Comparison of ENCODE assay signal across 14 mouse cellular contexts in the genomic region with DNA sequence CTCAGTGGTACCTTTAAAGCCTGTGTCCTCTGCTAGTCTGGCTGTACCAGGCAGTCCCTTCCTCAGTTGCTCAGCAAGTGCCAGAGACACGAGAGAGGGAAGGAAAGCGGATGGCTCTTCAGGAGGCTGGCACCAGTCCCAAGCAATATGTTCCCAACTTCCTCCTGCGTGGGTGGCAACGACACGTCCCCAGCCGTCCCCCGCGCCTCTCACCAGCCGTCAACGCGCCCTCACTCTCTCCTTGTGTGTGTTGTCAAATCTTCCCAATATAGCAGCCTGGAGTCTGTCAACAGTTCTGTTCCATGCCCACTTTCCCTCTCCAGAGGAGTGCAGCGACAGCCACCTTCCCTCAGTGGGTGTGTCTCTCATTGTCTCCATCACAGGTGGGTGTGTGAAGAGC.
DNase-seq lines count a peak whose midpoint lies in the region; ATAC-seq lines count a peak whose summit lies in the region.
"Had no signal": no experiment of that assay in that cellular context is flagged by ENCODE, and none has a peak within 500 bp of the region (broad histone marks: within the 10 kb centered on the region; RNA-seq: fewer than 3 reads in every experiment).

No protein-coding gene starts in this region.

- no peak overlapping the region for H3K4me3 ChIP-seq in heart, embryonic 12.5 days
- H3K4me3 ChIP-seq in hindbrain, embryonic 11.5 days (ENCODE audit: low read depth, low read length) = no peak overlapping the region
- H3K4me3 ChIP-seq: hindbrain, embryonic 10.5 days; myocyte; stomach, embryonic 15.5 days had no signal

- H3K4me2 ChIP-seq in heart, embryonic 12.5 days = no peak overlapping the region
- H3K4me2 ChIP-seq in hindbrain, embryonic 11.5 days (replicated peaks; ENCODE audit: low read depth, low read length) = no peak overlapping the region
- H3K4me2 ChIP-seq: liver, embryonic 11.5 days; stomach, embryonic 15.5 days had no signal

- WGBS in heart, embryonic 12.5 days = 28% methylated on average over 12 of the region's 12 CpGs
- 87% methylated on average over 12 of the region's 12 CpGs for WGBS in hindbrain, embryonic 11.5 days

- intact Hi-C loops in heart, postnatal 14 days (cut with DNase I) = no loop called here

- no peak overlapping the region for H3K27ac ChIP-seq in heart, embryonic 12.5 days (ENCODE audit: poor library complexity, severe bottlenecking)
- no peak overlapping the region for H3K27ac ChIP-seq in hindbrain, embryonic 11.5 days (ENCODE audit: low read depth, low read length)
- H3K27ac ChIP-seq: hindbrain, embryonic 10.5 days; stomach, embryonic 15.5 days had no signal

- peak; percentile 51 for ATAC-seq in heart, embryonic 12.5 days (ENCODE audit: insufficient number of reproducible peaks, low FRiP score)
- no peak for ATAC-seq in hindbrain, embryonic 11.5 days (ENCODE audit: low FRiP score)

- DNase-seq in heart, postnatal 14 days = no peak
- DNase-seq in frontal cortex, adult 2 months (ENCODE audit: extremely low spot score in 1 of 2, low spot score in 1 of 2) = peak; percentile 87 to 94
- peak; percentile 58 to 74 for DNase-seq in layer of hippocampus, postnatal 14 days (ENCODE audit: low spot score in 2 of 2)
- DNase-seq in right cerebral cortex, adult 2 months (ENCODE audit: low spot score in 2 of 2) = peak; percentile 86 to 91
- no peak for DNase-seq in adrenal gland, adult 2 months
- DNase-seq in lung, postnatal 25 days (ENCODE audit: low spot score) = no peak
- no peak for DNase-seq in hindbrain, embryonic 11.5 days (ENCODE audit: low spot score)
- DNase-seq: embryo, embryonic 11 days; kidney, adult 9 months had no signal

- H3K27me3 ChIP-seq in heart, embryonic 12.5 days (replicated peaks) = peaks cover 25% of the 10 kb centered on the region
- no peaks in the 10 kb centered on the region for H3K27me3 ChIP-seq in hindbrain, embryonic 11.5 days (ENCODE audit: control insufficient read depth, insufficient read depth, low read length)
- H3K27me3 ChIP-seq: stomach, embryonic 15.5 days had no signal

- H3K9ac ChIP-seq in heart, embryonic 12.5 days = no peak overlapping the region
- H3K9ac ChIP-seq in hindbrain, embryonic 11.5 days (ENCODE audit: low read depth, low read length) = no peak overlapping the region
- H3K9ac ChIP-seq: stomach, embryonic 15.5 days had no signal

- H3K36me3 ChIP-seq in heart, embryonic 12.5 days = no peaks in the 10 kb centered on the region
- no peaks in the 10 kb centered on the region for H3K36me3 ChIP-seq in hindbrain, embryonic 11.5 days (ENCODE audit: control insufficient read depth, insufficient read depth, low read length)
- H3K36me3 ChIP-seq: hindbrain, embryonic 10.5 days; stomach, embryonic 15.5 days had no signal

- H3K9me3 ChIP-seq in heart, embryonic 12.5 days (replicated peaks) = no peaks in the 10 kb centered on the region
- no peaks in the 10 kb centered on the region for H3K9me3 ChIP-seq in hindbrain, embryonic 11.5 days (ENCODE audit: control insufficient read depth, low read length)
- H3K9me3 ChIP-seq: hindbrain, embryonic 10.5 days; stomach, embryonic 15.5 days had no signal

- H3K4me1 ChIP-seq in heart, embryonic 12.5 days (replicated peaks) = no peaks in the 10 kb centered on the region
- H3K4me1 ChIP-seq in hindbrain, embryonic 11.5 days (replicated peaks; ENCODE audit: control insufficient read depth, insufficient read depth, low read length) = 0 out of 2 replicates have a peak, but pooled peaks cover 2% of the 10 kb centered on the region
- H3K4me1 ChIP-seq: stomach, embryonic 15.5 days had no signal

Comparison
In these comparisons a context has a peak if more than half of its experiments do, and no peak if none do; other contexts are left out.
1. DNase-seq: peak in frontal cortex, adult 2 months (2 of 2), layer of hippocampus, postnatal 14 days (2 of 2) and right cerebral cortex, adult 2 months (2 of 2); none in heart, postnatal 14 days (0 of 2), adrenal gland, adult 2 months (single experiment), lung, postnatal 25 days (single experiment) and hindbrain, embryonic 11.5 days (single experiment).